Mouse (Mus musculus): ENCODE data around the gene Gm8439.

DNA sequence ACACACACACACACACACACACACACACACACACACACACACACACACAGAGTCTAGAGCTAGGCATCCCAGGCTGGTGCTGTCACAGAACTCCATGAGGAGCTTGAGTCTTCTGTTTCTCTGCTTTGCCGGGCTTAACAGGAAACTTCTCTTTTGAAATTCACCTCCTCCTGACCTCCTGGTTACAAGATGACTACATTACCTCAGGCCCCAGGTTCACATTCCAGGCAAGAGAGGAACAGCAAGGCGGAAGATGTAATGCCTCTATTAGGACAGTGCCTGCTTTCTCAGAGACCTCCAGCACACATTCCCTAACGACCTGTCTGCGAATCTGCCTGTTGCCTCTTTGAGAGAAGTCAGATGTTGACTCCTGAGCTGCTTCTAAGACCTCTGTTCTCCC lies at the start of gene Gm8439:
- no peak for TF ChIP-seq POLR2A (IDR thresholded peaks at IDR 0.05; ENCODE audit: insufficient read depth, low read depth, low read length)
- TF ChIP-seq CTCF (IDR thresholded peaks at IDR 0.05; ENCODE audit: insufficient read depth, low read depth, low read length) = no peak
